Comparison of ENCODE assay signal across 27 mouse cellular contexts in genomic region chr10:75015465-75015864, GRCm38 (mm10). TPM values are rescaled to one million over a fixed set of nuclear protein-coding genes. Genes with fewer than 3 reads are reported as not detected.
A peak's percentile ranks its signal among the peaks of the same experiment; 100 is the strongest.
DNase-seq lines count a peak whose midpoint lies in the region; ATAC-seq and TF ChIP-seq lines count a peak whose summit lies in the region.
"Had no signal": no experiment of that assay in that cellular context is flagged by ENCODE, and none has a peak within 500 bp of the region (broad histone marks: within the 10 kb centered on the region; RNA-seq: fewer than 3 reads in every experiment).

No protein-coding gene starts in this region.

- no peak overlapping the region for H3K4me3 ChIP-seq in kidney, embryonic 14.5 days (ENCODE audit: low read length)
- H3K4me3 ChIP-seq in lung, embryonic 14.5 days (ENCODE audit: low read depth, low read length) = no peak overlapping the region
- H3K4me3 ChIP-seq in midbrain, embryonic 13.5 days (replicated peaks) = no peak overlapping the region
- H3K4me3 ChIP-seq in midbrain, embryonic 10.5 days = no peak overlapping the region
- H3K4me3 ChIP-seq: forebrain, embryonic 15.5 days; heart, embryonic 12.5 days; heart, embryonic 15.5 days; hindbrain, embryonic 12.5 days; hindbrain, embryonic 15.5 days had no signal

- no peaks in the 10 kb centered on the region for H3K9me3 ChIP-seq in kidney, embryonic 14.5 days (ENCODE audit: control insufficient read depth, low read length)
- no peaks in the 10 kb centered on the region for H3K9me3 ChIP-seq in lung, embryonic 14.5 days (ENCODE audit: low read depth, low read length)
- H3K9me3 ChIP-seq in midbrain, embryonic 13.5 days = no peaks in the 10 kb centered on the region
- H3K9me3 ChIP-seq in midbrain, embryonic 10.5 days (replicated peaks) = no peaks in the 10 kb centered on the region
- H3K9me3 ChIP-seq: forebrain, embryonic 15.5 days; heart, embryonic 12.5 days; heart, embryonic 15.5 days; hindbrain, embryonic 12.5 days; hindbrain, embryonic 15.5 days had no signal

- no peak overlapping the region for H3K4me2 ChIP-seq in kidney, embryonic 14.5 days (replicated peaks; ENCODE audit: low read depth, low read length)
- no peak overlapping the region for H3K4me2 ChIP-seq in lung, embryonic 14.5 days
- no peak overlapping the region for H3K4me2 ChIP-seq in midbrain, embryonic 13.5 days (replicated peaks)
- H3K4me2 ChIP-seq: forebrain, embryonic 15.5 days; heart, embryonic 12.5 days; heart, embryonic 15.5 days; hindbrain, embryonic 12.5 days; hindbrain, embryonic 15.5 days had no signal

- H3K9ac ChIP-seq in kidney, embryonic 14.5 days (ENCODE audit: low read depth, low read length) = no peak overlapping the region
- H3K9ac ChIP-seq in lung, embryonic 14.5 days = no peak overlapping the region
- no peak overlapping the region for H3K9ac ChIP-seq in midbrain, embryonic 13.5 days (replicated peaks)
- H3K9ac ChIP-seq: forebrain, embryonic 15.5 days; heart, embryonic 12.5 days; heart, embryonic 15.5 days; hindbrain, embryonic 12.5 days; hindbrain, embryonic 15.5 days had no signal

- no peak overlapping the region for H3K27ac ChIP-seq in kidney, embryonic 14.5 days (ENCODE audit: low read depth, low read length)
- no peak overlapping the region for H3K27ac ChIP-seq in lung, embryonic 14.5 days (ENCODE audit: low read depth)
- no peak overlapping the region for H3K27ac ChIP-seq in midbrain, embryonic 13.5 days
- no peak overlapping the region for H3K27ac ChIP-seq in midbrain, embryonic 10.5 days (replicated peaks)
- H3K27ac ChIP-seq: forebrain, embryonic 15.5 days; heart, embryonic 15.5 days; hindbrain, embryonic 12.5 days; hindbrain, embryonic 15.5 days had no signal

- no peaks in the 10 kb centered on the region for H3K36me3 ChIP-seq in kidney, embryonic 14.5 days (ENCODE audit: control insufficient read depth, insufficient read depth, low read length)
- no peaks in the 10 kb centered on the region for H3K36me3 ChIP-seq in lung, embryonic 14.5 days (ENCODE audit: insufficient read depth)
- peaks cover 18% of the 10 kb centered on the region for H3K36me3 ChIP-seq in midbrain, embryonic 13.5 days
- H3K36me3 ChIP-seq in midbrain, embryonic 10.5 days = peaks cover 6% of the 10 kb centered on the region; the same call in 1 of the 2 replicates
- H3K36me3 ChIP-seq: forebrain, embryonic 15.5 days; G1E; heart, embryonic 12.5 days; heart, embryonic 15.5 days had no signal

- TF ChIP-seq CTCF in lung, embryonic 14.5 days (IDR thresholded peaks at IDR 0.05; ENCODE audit: low read depth) = no peak

- 67% methylated on average over 14 of the region's 14 CpGs for WGBS in kidney, embryonic 14.5 days
- 58% methylated on average over 14 of the region's 14 CpGs for WGBS in lung, embryonic 14.5 days
- 79% methylated on average over 14 of the region's 14 CpGs for WGBS in midbrain, embryonic 13.5 days
- WGBS in midbrain, embryonic 10.5 days = 78% methylated on average over 14 of the region's 14 CpGs

- H3K27me3 ChIP-seq in kidney, embryonic 14.5 days (ENCODE audit: control insufficient read depth, insufficient read depth, low read length) = no peaks in the 10 kb centered on the region
- H3K27me3 ChIP-seq in lung, embryonic 14.5 days (ENCODE audit: insufficient read depth, low read length) = no peaks in the 10 kb centered on the region
- H3K27me3 ChIP-seq in midbrain, embryonic 13.5 days = no peaks in the 10 kb centered on the region
- H3K27me3 ChIP-seq in midbrain, embryonic 10.5 days (ENCODE audit: low read depth, poor library complexity, severe bottlenecking) = no peaks in the 10 kb centered on the region
- H3K27me3 ChIP-seq: forebrain, embryonic 15.5 days; heart, embryonic 15.5 days; hindbrain, embryonic 12.5 days; hindbrain, embryonic 15.5 days had no signal

- H3K4me1 ChIP-seq in kidney, embryonic 14.5 days (ENCODE audit: control insufficient read depth, insufficient read depth, low read length) = no peaks in the 10 kb centered on the region
- no peaks in the 10 kb centered on the region for H3K4me1 ChIP-seq in lung, embryonic 14.5 days (ENCODE audit: insufficient read depth)
- H3K4me1 ChIP-seq in midbrain, embryonic 13.5 days (replicated peaks) = peaks cover 11% of the 10 kb centered on the region
- H3K4me1 ChIP-seq in midbrain, embryonic 10.5 days = peaks cover 13% of the 10 kb centered on the region
- H3K4me1 ChIP-seq: heart, embryonic 12.5 days; heart, embryonic 15.5 days had no signal

- peak; percentile 22; the same call in 1 of the 2 replicates for ATAC-seq in kidney, embryonic 14.5 days (ENCODE audit: low FRiP score, low TSS enrichment)
- peak; percentile 32; the same call in 1 of the 2 replicates for ATAC-seq in lung, embryonic 14.5 days (ENCODE audit: insufficient read depth)
- ATAC-seq in midbrain, embryonic 13.5 days = peak; percentile 27; the same call in 1 of the 2 replicates
- ATAC-seq: forebrain, embryonic 15.5 days; Patski had no signal

- peak; percentile 45 to 54 for DNase-seq in cerebellum, postnatal 10 days
- no peak for DNase-seq in cerebellum, postnatal 36 days
- no peak for DNase-seq in kidney, adult 9 months
- no peak for DNase-seq in lung, embryonic 14.5 days
- DNase-seq in lung, adult 18-20 months = no peak
- no peak for DNase-seq in midbrain, embryonic 10.5 days (ENCODE audit: low spot score)
- DNase-seq: adrenal gland, postnatal 10 days; adrenal gland, postnatal 36 days; cerebellum, adult 18-20 months; cerebellum, adult 9-10 months; cerebellum, postnatal 25 days; embryo, embryonic 11 days; gastrocnemius, postnatal 25 days; heart, adult 18-20 months; heart, postnatal 10 days; heart, postnatal 36 days had no signal

RNA-seq across cellular contexts. Expression of gene Rsph14, which starts 16.9 kb away (rescaled TPM):
- not detected in 2 replicates for polyA plus RNA-seq in kidney, embryonic 14.5 days (2014; fragmentation: Nextera tagmentation; extraction: Ambion mirVana)
- polyA plus RNA-seq in lung, embryonic 14.5 days (2014; fragmentation: Nextera tagmentation; extraction: Ambion mirVana) = not detected in 2 replicates
- 0.63 and 1.1 TPM in 2 replicates for polyA plus RNA-seq in midbrain, embryonic 13.5 days (2015; fragmentation: Nextera tagmentation; extraction: Ambion mirVana)
- polyA plus RNA-seq in midbrain, embryonic 10.5 days (2016; fragmentation: Nextera tagmentation; extraction: Ambion mirVana) = not detected in 2 replicates
- polyA plus RNA-seq: embryonic facial prominence, embryonic 11.5 days; forebrain, embryonic 11.5 days; G1E; heart, embryonic 12.5 days; heart, embryonic 15.5 days; Patski had no signal

RNA-seq across cellular contexts. Expression of gene Rab36, which starts 21.4 kb away (rescaled TPM):
- 9.6 and 11.8 TPM in 2 replicates for polyA plus RNA-seq in kidney, embryonic 14.5 days (2014; fragmentation: Nextera tagmentation; extraction: Ambion mirVana)
- polyA plus RNA-seq in lung, embryonic 14.5 days (2014; fragmentation: Nextera tagmentation; extraction: Ambion mirVana) = 12.8 and 14.8 TPM in 2 replicates
- polyA plus RNA-seq in midbrain, embryonic 13.5 days (2015; fragmentation: Nextera tagmentation; extraction: Ambion mirVana) = 14.8 and 19.7 TPM in 2 replicates
- polyA plus RNA-seq in midbrain, embryonic 10.5 days (2016; fragmentation: Nextera tagmentation; extraction: Ambion mirVana) = 9.9 and 10.4 TPM in 2 replicates
- polyA plus RNA-seq: G1E had no signal

RNA-seq across cellular contexts. Expression of gene Bcr, which starts 44.9 kb away (rescaled TPM):
- 9.2 and 10.0 TPM in 2 replicates for polyA plus RNA-seq in kidney, embryonic 14.5 days (2014; fragmentation: Nextera tagmentation; extraction: Ambion mirVana)
- 10.9 and 11.5 TPM in 2 replicates for polyA plus RNA-seq in lung, embryonic 14.5 days (2014; fragmentation: Nextera tagmentation; extraction: Ambion mirVana)
- 15.2 and 17.3 TPM in 2 replicates for polyA plus RNA-seq in midbrain, embryonic 13.5 days (2015; fragmentation: Nextera tagmentation; extraction: Ambion mirVana)
- polyA plus RNA-seq in midbrain, embryonic 10.5 days (2016; fragmentation: Nextera tagmentation; extraction: Ambion mirVana) = 5.1 and 6.9 TPM in 2 replicates
- polyA plus RNA-seq: G1E had no signal

RNA-seq across cellular contexts. Expression of gene Gnaz, which starts 48.5 kb away (rescaled TPM):
- 5.9 and 6.0 TPM in 2 replicates for polyA plus RNA-seq in kidney, embryonic 14.5 days (2014; fragmentation: Nextera tagmentation; extraction: Ambion mirVana)
- 2.9 and 3.2 TPM in 2 replicates for polyA plus RNA-seq in lung, embryonic 14.5 days (2014; fragmentation: Nextera tagmentation; extraction: Ambion mirVana)
- polyA plus RNA-seq in midbrain, embryonic 13.5 days (2015; fragmentation: Nextera tagmentation; extraction: Ambion mirVana) = 39.6 and 42.5 TPM in 2 replicates
- 7.6 and 10.9 TPM in 2 replicates for polyA plus RNA-seq in midbrain, embryonic 10.5 days (2016; fragmentation: Nextera tagmentation; extraction: Ambion mirVana)

Comparison
In these comparisons a context has a peak if more than half of its experiments do, and no peak if none do; other contexts are left out.
1. DNase-seq: peak in cerebellum, postnatal 10 days (2 of 2); none in cerebellum, postnatal 36 days (0 of 2), kidney, adult 9 months (single experiment), lung, embryonic 14.5 days (single experiment), lung, adult 18-20 months (0 of 2) and midbrain, embryonic 10.5 days (single experiment).
2. Peak in every context shown above with its lines, with median percentiles within 50 percentile points of each other: ATAC-seq.